Mouse (Mus musculus): Measurements from ENCODE around the gene H2afy. TPM values are rescaled to one million over a fixed set of nuclear protein-coding genes. Genes with fewer than 3 reads are reported as not detected.
A peak's percentile ranks its signal among the peaks of the same experiment; 100 is the strongest.
"Not testable (repeated sequence)": the region's sequence is repeated elsewhere in the genome, so short reads cannot be mapped to it uniquely, and the experiment has no call there.

Gene H2afy
- polyA plus RNA-seq, 1 experiment from 2014 or later = 361 TPM

DNA sequence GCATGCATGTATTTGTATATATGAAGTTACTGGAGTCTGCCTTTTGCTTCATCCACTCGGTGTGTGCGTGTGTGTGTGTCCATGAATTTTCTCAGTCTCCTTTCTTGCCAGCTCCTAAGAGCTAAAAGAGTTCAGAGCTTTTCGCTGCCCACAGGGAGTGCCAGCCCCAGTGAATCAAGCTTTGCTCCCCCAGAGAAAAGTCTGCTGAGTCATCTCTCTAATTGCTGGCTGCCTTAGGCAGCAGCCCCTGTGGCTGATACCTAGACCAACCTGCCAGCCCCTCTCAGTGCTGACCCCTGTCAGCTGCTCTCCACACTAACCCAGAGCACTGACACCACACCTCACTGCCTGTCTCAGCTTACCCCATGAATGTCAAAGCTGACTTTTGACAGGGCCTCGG is 107.2 kb downstream of the H2afy start:
- H3K9ac ChIP-seq (ENCODE audit: low read length) = no peak overlapping the region
- H3K4me3 ChIP-seq (ENCODE audit: low read depth, low read length) = no peak overlapping the region
- DNase-seq (ENCODE audit: low spot score) (no peak), ATAC-seq (replicated peaks; ENCODE audit: low FRiP score, low TSS enrichment, low read depth) (no peak)
- H3K36me3 ChIP-seq (ENCODE audit: control insufficient read depth, insufficient read depth, low read length) = no peaks in the 10 kb centered on the region
- peaks cover 18% of the 10 kb centered on the region for H3K4me1 ChIP-seq (replicated peaks; ENCODE audit: control insufficient read depth, insufficient read depth, low read length)
- H3K27ac ChIP-seq (ENCODE audit: low read depth) = no peak overlapping the region
- 78% methylated on average over 4 of the region's 4 CpGs for WGBS
- no peak overlapping the region for H3K4me2 ChIP-seq (ENCODE audit: low read length)
- H3K9me3 ChIP-seq (ENCODE audit: control insufficient read depth, low read length) = no peaks in the 10 kb centered on the region
- H3K27me3 ChIP-seq (replicated peaks; ENCODE audit: control insufficient read depth, insufficient read depth, low read length) = peaks cover 73% of the 10 kb centered on the region

DNA sequence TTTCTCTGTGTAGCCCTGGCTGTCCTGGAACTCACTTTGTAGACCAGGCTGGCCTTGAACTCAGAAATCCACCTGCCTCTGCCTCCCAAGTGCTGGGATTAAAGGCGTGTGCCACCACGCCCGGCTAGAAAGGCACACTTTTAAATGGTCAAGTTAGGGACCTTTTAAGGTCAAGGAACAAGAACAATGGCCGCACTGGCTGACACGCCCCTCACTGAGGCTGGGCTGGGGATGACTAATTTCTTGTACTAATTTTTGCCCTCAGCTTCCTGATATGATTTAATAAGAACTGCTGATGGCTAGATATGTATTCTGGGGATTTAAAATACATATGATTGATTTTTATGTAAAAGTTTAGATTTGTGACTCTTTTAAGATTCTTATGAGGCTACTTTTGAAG is 108.2 kb downstream of the H2afy start:
- not testable (repeated sequence) for H3K27ac ChIP-seq (ENCODE audit: low read depth); H3K9ac ChIP-seq (ENCODE audit: low read length); H3K36me3 ChIP-seq (ENCODE audit: control insufficient read depth, insufficient read depth, low read length); H3K9me3 ChIP-seq (ENCODE audit: control insufficient read depth, low read length); H3K4me3 ChIP-seq (ENCODE audit: low read depth, low read length); H3K4me2 ChIP-seq (ENCODE audit: low read length); ATAC-seq (replicated peaks; ENCODE audit: low FRiP score, low TSS enrichment, low read depth); DNase-seq (ENCODE audit: low spot score)
- peaks cover 22% of the 10 kb centered on the region for H3K4me1 ChIP-seq (replicated peaks; ENCODE audit: control insufficient read depth, insufficient read depth, low read length)
- H3K27me3 ChIP-seq (replicated peaks; ENCODE audit: control insufficient read depth, insufficient read depth, low read length) = peaks cover 73% of the 10 kb centered on the region
- WGBS = 77% methylated on average over 5 of the region's 5 CpGs

DNA sequence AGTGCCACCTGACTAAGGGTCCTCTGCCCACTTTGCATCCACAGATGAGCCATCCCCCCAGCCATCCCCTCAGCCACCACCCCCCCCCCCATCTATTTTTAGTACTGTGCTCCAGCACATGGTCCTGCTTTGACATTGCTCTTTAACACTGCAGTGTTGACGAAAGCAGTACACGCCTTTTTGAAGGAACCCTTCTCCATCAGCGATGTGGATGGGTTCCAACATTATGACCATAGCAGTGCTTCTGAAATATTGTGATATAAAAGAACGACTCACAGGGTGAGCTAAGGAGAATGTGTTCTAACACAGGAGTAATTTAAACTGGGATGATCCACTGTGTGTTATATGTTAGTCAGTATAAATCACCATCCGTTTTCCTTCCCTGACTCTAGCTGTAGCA is 109.5 kb downstream of the H2afy start:
- 65% methylated on average over 5 of the region's 5 CpGs for WGBS
- H3K36me3 ChIP-seq (ENCODE audit: control insufficient read depth, insufficient read depth, low read length) = no peaks in the 10 kb centered on the region
- peaks cover 22% of the 10 kb centered on the region for H3K4me1 ChIP-seq (replicated peaks; ENCODE audit: control insufficient read depth, insufficient read depth, low read length)
- H3K9ac ChIP-seq (ENCODE audit: low read length) = no peak overlapping the region
- no peak overlapping the region for H3K27ac ChIP-seq (ENCODE audit: low read depth)
- H3K4me2 ChIP-seq (ENCODE audit: low read length) = no peak overlapping the region
- ATAC-seq (replicated peaks; ENCODE audit: low FRiP score, low TSS enrichment, low read depth) = no peak
- H3K4me3 ChIP-seq (ENCODE audit: low read depth, low read length) = no peak overlapping the region
- DNase-seq (ENCODE audit: low spot score) = no peak
- peaks cover 73% of the 10 kb centered on the region for H3K27me3 ChIP-seq (replicated peaks; ENCODE audit: control insufficient read depth, insufficient read depth, low read length)
- H3K9me3 ChIP-seq (ENCODE audit: control insufficient read depth, low read length) = no peaks in the 10 kb centered on the region

DNA sequence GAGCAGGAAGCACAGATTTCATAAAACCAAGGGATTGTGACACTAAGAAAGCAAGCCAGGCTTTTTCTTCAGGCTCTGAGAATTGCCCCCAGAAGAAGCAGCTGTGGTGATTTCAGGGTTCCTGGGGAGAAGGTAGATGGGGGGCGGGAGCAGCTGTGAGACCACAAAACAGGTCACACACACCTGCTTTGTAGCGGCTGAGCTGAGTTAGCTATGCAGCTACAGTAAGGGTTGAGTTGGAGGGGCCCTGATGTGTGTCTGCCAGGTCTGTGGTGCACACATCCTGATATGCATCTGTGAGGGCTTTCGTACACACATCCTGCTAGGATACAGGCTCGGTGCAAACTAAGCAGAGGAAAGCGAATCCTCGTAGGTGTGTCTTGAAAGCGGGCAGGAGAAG is 110.1 kb downstream of the H2afy start:
- H3K9ac ChIP-seq (ENCODE audit: low read length) = no peak overlapping the region
- peaks cover 22% of the 10 kb centered on the region for H3K4me1 ChIP-seq (replicated peaks; ENCODE audit: control insufficient read depth, insufficient read depth, low read length)
- peaks cover 74% of the 10 kb centered on the region for H3K27me3 ChIP-seq (replicated peaks; ENCODE audit: control insufficient read depth, insufficient read depth, low read length)
- no peak overlapping the region for H3K4me3 ChIP-seq (ENCODE audit: low read depth, low read length)
- 78% methylated on average over 7 of the region's 7 CpGs for WGBS
- DNase-seq (ENCODE audit: low spot score) (no peak), ATAC-seq (replicated peaks; ENCODE audit: low FRiP score, low TSS enrichment, low read depth) (no peak)
- no peaks in the 10 kb centered on the region for H3K36me3 ChIP-seq (ENCODE audit: control insufficient read depth, insufficient read depth, low read length)
- H3K9me3 ChIP-seq (ENCODE audit: control insufficient read depth, low read length) = no peaks in the 10 kb centered on the region
- H3K4me2 ChIP-seq (ENCODE audit: low read length) = no peak overlapping the region
- H3K27ac ChIP-seq (ENCODE audit: low read depth) = no peak overlapping the region

DNA sequence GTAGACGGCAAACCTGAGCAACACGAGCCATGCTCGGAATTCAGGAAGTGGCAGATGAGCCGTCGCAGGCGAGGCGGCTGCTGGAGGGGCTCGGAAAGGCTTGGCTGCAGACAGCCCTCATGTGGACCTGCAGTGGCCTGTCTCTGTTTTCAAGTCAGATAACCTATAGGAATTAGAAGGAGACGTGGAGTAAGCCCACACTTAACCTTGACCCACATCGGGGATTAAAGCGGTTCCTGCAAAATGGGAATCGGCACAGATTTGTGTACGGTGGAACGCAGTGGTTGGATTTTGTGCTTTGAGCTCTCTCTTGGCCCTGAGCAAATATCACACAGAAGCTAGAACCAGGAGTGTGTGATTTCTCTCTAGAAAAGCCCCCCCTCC is 111.1 kb downstream of the H2afy start:
- ATAC-seq (replicated peaks; ENCODE audit: low FRiP score, low TSS enrichment, low read depth) = no peak
- H3K4me3 ChIP-seq (ENCODE audit: low read depth, low read length) = no peak overlapping the region
- peak overlapping the region; percentile 33 for H3K4me2 ChIP-seq (ENCODE audit: low read length)
- no peak overlapping the region for H3K9ac ChIP-seq (ENCODE audit: low read length)
- no peaks in the 10 kb centered on the region for H3K36me3 ChIP-seq (ENCODE audit: control insufficient read depth, insufficient read depth, low read length)
- H3K4me1 ChIP-seq (replicated peaks; ENCODE audit: control insufficient read depth, insufficient read depth, low read length) = peaks cover 22% of the 10 kb centered on the region
- H3K27me3 ChIP-seq (replicated peaks; ENCODE audit: control insufficient read depth, insufficient read depth, low read length) = peaks cover 68% of the 10 kb centered on the region
- DNase-seq (ENCODE audit: low spot score) = no peak
- no peak overlapping the region for H3K27ac ChIP-seq (ENCODE audit: low read depth)
- WGBS = 13% methylated on average over 14 of the region's 14 CpGs
- no peaks in the 10 kb centered on the region for H3K9me3 ChIP-seq (ENCODE audit: control insufficient read depth, low read length)

DNA sequence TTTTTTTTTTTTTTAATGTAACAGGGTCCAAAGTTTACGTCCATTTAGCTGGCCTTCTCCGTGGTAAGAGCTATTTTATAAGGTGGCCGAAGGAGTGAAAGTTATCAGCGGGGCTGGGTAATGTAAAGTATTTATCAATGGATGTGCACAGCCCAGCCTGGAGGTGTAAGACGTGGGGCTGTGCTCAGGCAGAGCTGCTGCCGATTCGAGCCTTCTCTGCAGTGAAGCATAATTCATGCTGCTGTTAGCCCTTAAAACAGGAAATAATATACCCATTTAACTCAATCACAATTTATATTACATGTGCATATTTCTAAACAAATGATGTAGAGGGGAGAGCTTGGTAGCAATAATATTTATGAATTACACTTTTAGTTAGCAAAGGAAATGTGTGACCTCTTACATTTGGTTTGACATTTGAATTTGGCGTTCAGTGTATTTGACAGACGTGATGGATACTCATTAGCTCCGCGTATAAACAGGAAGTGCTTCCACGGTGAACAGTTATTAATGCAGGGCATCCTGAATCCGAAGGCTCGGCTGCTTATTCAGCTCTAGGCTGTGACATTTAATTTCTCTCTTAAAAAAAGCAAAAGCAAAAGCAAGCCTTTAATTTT is 111.6 kb downstream of the H2afy start:
- Histone ChIP-seq H3K4me3 (ENCODE audit: low read depth, low read length) (no peak overlapping the region), H3K27me3 (replicated peaks; ENCODE audit: control insufficient read depth, insufficient read depth, low read length) (peaks cover 68% of the 10 kb centered on the region), H3K36me3 (ENCODE audit: control insufficient read depth, insufficient read depth, low read length) (no peaks in the 10 kb centered on the region), H3K9ac (ENCODE audit: low read length) (no peak overlapping the region), H3K4me2 (ENCODE audit: low read length) (peak overlapping the region; percentile 33), H3K4me1 (replicated peaks; ENCODE audit: control insufficient read depth, insufficient read depth, low read length) (peaks cover 22% of the 10 kb centered on the region), H3K9me3 (ENCODE audit: control insufficient read depth, low read length) (no peaks in the 10 kb centered on the region), H3K27ac (ENCODE audit: low read depth) (no peak overlapping the region)
- ATAC-seq (replicated peaks; ENCODE audit: low FRiP score, low TSS enrichment, low read depth) (no peak), DNase-seq (ENCODE audit: low spot score) (no peak)
- 20% methylated on average over 14 of the region's 14 CpGs for WGBS

Other genes with a start within 250 kb of the H2afy start
- 1.6 and 1.8 TPM in 2 replicates for gene Tifab, start 42.5 kb upstream of the H2afy start, polyA plus RNA-seq (2014; fragmentation: Nextera tagmentation; extraction: Ambion mirVana)
- gene Neurog1, start 115.8 kb upstream of the H2afy start, polyA plus RNA-seq (2014; fragmentation: Nextera tagmentation; extraction: Ambion mirVana) = not detected in 2 replicates
- gene Cxcl14, start 160.2 kb upstream of the H2afy start, polyA plus RNA-seq (2014; fragmentation: Nextera tagmentation; extraction: Ambion mirVana) = 5.3 and 5.7 TPM in 2 replicates

All from intestine, embryonic 14.5 days (tissue).